Mouse (Mus musculus) left cerebral cortex, adult 18-20 months (tissue): Measurements from ENCODE around the gene G3bp2. TPM values are rescaled to one million over a fixed set of nuclear protein-coding genes. Genes with fewer than 3 reads are reported as not detected.

ENCODE experiments used
- DNase-seq, 2 experiments: peaks; one replicate each; pipeline ENCODE4 v3.0.0; 2021 to 2022; ENCODE audit warnings: low spot score in 2 of 2, mixed read lengths in 1 of 2
- total RNA-seq, 2 experiments: library from RNA; stranded (reverse); gene quantifications; 2 replicates each; pipeline ENCODE4 v1.2.3; 2021

The G3bp2 gene
- total RNA-seq, 2 experiments from 2014 or later = 245 to 252 TPM

- no peak for DNase-seq
These were observed 19.5 kb upstream of the G3bp2 start for GRCm38 (mm10) chr5:92103062-92103461.

- no peak for DNase-seq
These were observed 18.1 kb upstream of the G3bp2 start for GRCm38 (mm10) chr5:92101601-92102000.

- no peak for DNase-seq
These were observed 15.0 kb upstream of the G3bp2 start for GRCm38 (mm10) chr5:92098351-92099109.

- no peak for DNase-seq
These were observed 14.3 kb upstream of the G3bp2 start for GRCm38 (mm10) chr5:92097779-92098178.

GRCm38 (mm10) chr5:92096786-92097185 is 13.3 kb upstream of the G3bp2 start:
- no peak for DNase-seq

- no peak for DNase-seq
These were observed 10.5 kb upstream of the G3bp2 start for GRCm38 (mm10) chr5:92094062-92094415.

- no peak for DNase-seq
These were observed 9.9 kb upstream of the G3bp2 start for GRCm38 (mm10) chr5:92093263-92094061.

GRCm38 (mm10) chr5:92087469-92087868 is 4.0 kb upstream of the G3bp2 start:
- no peak for DNase-seq

GRCm38 (mm10) chr5:92085821-92086550 is 2.5 kb upstream of the G3bp2 start:
- DNase-seq = no peak

- no peak for DNase-seq
These were observed 1.7 kb upstream of the G3bp2 start for GRCm38 (mm10) chr5:92085246-92085645.

GRCm38 (mm10) chr5:92082821-92083401 is 608 bp downstream of the G3bp2 start:
- peak; percentile 46 to 64 for DNase-seq

- DNase-seq = no peak
These were observed 2.2 kb downstream of the G3bp2 start for GRCm38 (mm10) chr5:92081326-92081725.

GRCm38 (mm10) chr5:92080400-92080799 is 3.1 kb downstream of the G3bp2 start:
- no peak for DNase-seq

- no peak for DNase-seq
These were observed 4.2 kb downstream of the G3bp2 start for GRCm38 (mm10) chr5:92079304-92079703.

- DNase-seq = no peak
These were observed 4.8 kb downstream of the G3bp2 start for GRCm38 (mm10) chr5:92078751-92079150.

- DNase-seq = no peak
These were observed 7.2 kb downstream of the G3bp2 start for GRCm38 (mm10) chr5:92076273-92076672.

GRCm38 (mm10) chr5:92074061-92074460 is 9.5 kb downstream of the G3bp2 start:
- DNase-seq = no peak

- DNase-seq = no peak
These were observed 20.3 kb downstream of the G3bp2 start for GRCm38 (mm10) chr5:92063192-92063591.

- DNase-seq = no peak
These were observed 30.7 kb downstream of the G3bp2 start for GRCm38 (mm10) chr5:92052866-92053265.

- DNase-seq = no peak
These were observed 33.1 kb downstream of the G3bp2 start for GRCm38 (mm10) chr5:92050419-92050818.

GRCm38 (mm10) chr5:92043783-92044182 is 39.7 kb downstream of the G3bp2 start, which contains the start of gene Cdkl2:
Cdkl2 (minus strand) TSS chr5:92043883.
- no peak for DNase-seq
